Mouse (Mus musculus) midbrain, embryonic 12.5 days (tissue): ENCODE measurements at regions not wholly inside any gene's neighbourhood (a gene's known extent, or its start where the extent isn't known, plus 50 kb on each side); places are given as distances from the start of the nearest gene placed in this dataset.

Experiments used
- ATAC-seq: fragments of 200-750 bp; cut with Nextera tagmentation; 2 replicates; pipeline ENCODE4 v1.8.0; 2017; ENCODE audit warnings: low read depth, moderate TSS enrichment, moderate library complexity; ENCODE audit not compliant: low FRiP score
- H3K27ac ChIP-seq: fragments of 300-500 bp; sonication (generic); replicated peaks from 2 replicates; pipeline ENCODE4 v1.5.1; 2016; ENCODE audit warnings: mild to moderate bottlenecking
- H3K27me3 ChIP-seq: fragments of 300-500 bp; sonication (generic); 2 replicates; pipeline ENCODE4 v1.6.1; 2016; ENCODE audit warnings: mild to moderate bottlenecking
- H3K36me3 ChIP-seq: fragments of 300-500 bp; sonication (generic); 2 replicates; pipeline ENCODE4 v1.6.1; 2016
- H3K4me1 ChIP-seq: fragments of 300-500 bp; sonication (generic); 2 replicates; pipeline ENCODE4 v1.6.1; 2016
- H3K4me2 ChIP-seq: fragments of 300-500 bp; sonication (generic); replicated peaks from 2 replicates; pipeline ENCODE4 v1.6.1; 2016; ENCODE audit warnings: mild to moderate bottlenecking, moderate library complexity
- H3K4me3 ChIP-seq: fragments of 300-500 bp; sonication (generic); 2 replicates; pipeline ENCODE4 v1.5.1; 2016; ENCODE audit warnings: mild to moderate bottlenecking
- H3K9ac ChIP-seq: fragments of 300-500 bp; sonication (generic); replicated peaks from 2 replicates; pipeline ENCODE4 v1.6.1; 2016; ENCODE audit warnings: mild to moderate bottlenecking, moderate library complexity
- H3K9me3 ChIP-seq: fragments of 300-500 bp; sonication (generic); 2 replicates; pipeline ENCODE4 v1.6.1; 2016; ENCODE audit warnings: mild to moderate bottlenecking
- WGBS: fragments of 180-500 bp; shearing (Covaris S2); methylation state at CpG from one replicate; pipeline ENCODE4 v1.1.7; 2016; 5-methylcytosine and 5-hydroxymethylcytosine counted together

DNA sequence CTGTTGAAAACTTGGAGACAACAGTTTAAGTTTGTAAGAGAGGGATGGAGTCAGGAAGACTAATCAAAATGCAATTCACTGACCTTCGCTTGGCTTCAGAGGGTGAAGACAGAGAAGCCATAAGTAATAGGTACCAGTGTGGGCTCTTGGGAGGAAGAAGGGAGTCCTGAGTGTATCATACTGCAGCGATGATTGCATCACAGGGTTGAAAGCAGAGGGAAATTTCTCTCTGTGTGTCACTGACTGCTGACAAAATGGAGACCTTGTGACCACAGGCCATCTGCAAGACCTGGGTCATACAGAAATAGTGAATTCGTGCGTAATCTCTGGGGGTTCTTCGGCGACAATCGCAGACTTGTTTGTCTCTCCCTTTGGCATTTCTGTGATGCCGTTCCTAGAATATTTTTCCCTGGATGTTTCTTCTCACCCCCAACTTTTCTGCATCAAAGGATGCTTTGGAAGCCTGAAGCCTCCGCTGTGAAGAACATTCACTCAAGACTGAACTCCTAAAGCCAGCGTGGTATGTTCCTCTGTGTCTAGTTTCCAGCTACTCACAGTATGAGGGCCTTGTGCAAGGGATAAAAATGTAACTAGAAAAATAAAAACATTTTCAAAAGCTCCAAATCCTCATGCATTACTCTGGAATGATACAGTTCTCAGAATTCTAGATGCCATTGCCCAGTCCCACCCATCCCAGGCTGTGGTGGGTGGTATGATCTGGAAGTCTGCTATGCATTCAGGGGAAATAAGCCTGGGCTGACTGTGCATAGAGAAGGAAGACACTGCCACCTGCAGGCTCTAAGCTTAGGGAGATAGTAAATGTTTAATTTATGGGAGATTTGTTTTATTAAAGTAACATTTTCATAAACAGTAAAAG, 139.8 kb upstream of the Slc24a5 start:
- Histone ChIP-seq H3K9ac (no peak overlapping the region), H3K27me3 (0 out of 2 replicates have a peak, but pooled peaks cover 5% of the 10 kb centered on the region), H3K4me3 (no peak overlapping the region), H3K4me2 (no peak overlapping the region), H3K4me1 (no peaks in the 10 kb centered on the region; the same call in 1 of the 2 replicates), H3K27ac (no peak overlapping the region), H3K9me3 (no peaks in the 10 kb centered on the region), H3K36me3 (no peaks in the 10 kb centered on the region)
- peak; percentile 71; the same call in 1 of the 2 replicates for ATAC-seq
- 88% methylated on average over 10 of the region's 10 CpGs for WGBS

DNA sequence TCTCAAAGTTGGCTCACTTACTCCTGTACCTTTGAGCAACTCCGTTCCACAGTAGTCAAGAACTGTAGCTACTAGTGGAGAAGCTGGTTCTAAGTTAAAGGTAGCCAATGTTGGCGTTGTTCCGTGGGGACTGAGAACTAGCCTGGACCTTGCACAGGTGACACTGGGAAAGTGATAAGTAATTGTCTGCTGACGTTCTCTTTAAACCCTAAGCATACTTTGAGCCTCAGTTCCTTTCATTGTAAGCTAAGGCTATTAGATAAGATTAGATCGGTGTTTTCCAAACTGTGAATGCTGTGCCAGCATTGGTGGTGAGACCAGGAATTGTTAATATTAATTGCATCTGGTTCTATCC, 139.2 kb upstream of the Slc24a5 start:
- no peak overlapping the region for H3K9ac ChIP-seq
- WGBS: 81% methylated on average over 5 of the region's 5 CpGs
- ATAC-seq: peak; percentile 30; the same call in 1 of the 2 replicates
- H3K27me3 ChIP-seq: 0 out of 2 replicates have a peak, but pooled peaks cover 5% of the 10 kb centered on the region
- no peaks in the 10 kb centered on the region; the same call in 1 of the 2 replicates for H3K4me1 ChIP-seq
- no peaks in the 10 kb centered on the region for H3K9me3 ChIP-seq
- no peak overlapping the region for H3K27ac ChIP-seq
- no peak overlapping the region for H3K4me3 ChIP-seq
- H3K36me3 ChIP-seq: no peaks in the 10 kb centered on the region
- no peak overlapping the region for H3K4me2 ChIP-seq

DNA sequence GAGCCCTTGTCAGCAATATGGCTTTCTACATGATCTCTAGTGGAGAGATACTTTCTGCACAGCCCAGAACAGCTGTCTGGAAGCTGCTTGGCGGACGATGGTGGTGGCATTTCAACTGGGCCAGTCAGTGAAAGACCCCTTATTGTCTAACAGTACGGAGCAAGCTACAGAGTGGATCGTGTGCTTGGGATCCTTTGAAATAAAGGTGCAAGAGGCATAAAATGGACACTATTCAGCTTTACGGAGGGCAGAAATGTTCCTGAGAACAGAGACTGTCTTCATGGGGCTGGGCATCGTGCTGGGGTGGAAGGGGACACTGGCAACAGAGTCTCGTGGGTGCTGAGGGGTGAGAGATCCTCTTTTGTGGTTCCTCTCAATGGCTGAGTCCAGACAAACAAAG, 137.2 kb upstream of the Slc24a5 start:
- 51% methylated on average over 7 of the region's 7 CpGs for WGBS
- H3K36me3 ChIP-seq: no peaks in the 10 kb centered on the region
- H3K27me3 ChIP-seq: 0 out of 2 replicates have a peak, but pooled peaks cover 5% of the 10 kb centered on the region
- no peak overlapping the region for H3K27ac ChIP-seq
- no peaks in the 10 kb centered on the region; the same call in 1 of the 2 replicates for H3K4me1 ChIP-seq
- H3K4me3 ChIP-seq: no peak overlapping the region
- no peak for ATAC-seq
- no peak overlapping the region for H3K9ac ChIP-seq
- H3K4me2 ChIP-seq: no peak overlapping the region
- no peaks in the 10 kb centered on the region for H3K9me3 ChIP-seq

DNA sequence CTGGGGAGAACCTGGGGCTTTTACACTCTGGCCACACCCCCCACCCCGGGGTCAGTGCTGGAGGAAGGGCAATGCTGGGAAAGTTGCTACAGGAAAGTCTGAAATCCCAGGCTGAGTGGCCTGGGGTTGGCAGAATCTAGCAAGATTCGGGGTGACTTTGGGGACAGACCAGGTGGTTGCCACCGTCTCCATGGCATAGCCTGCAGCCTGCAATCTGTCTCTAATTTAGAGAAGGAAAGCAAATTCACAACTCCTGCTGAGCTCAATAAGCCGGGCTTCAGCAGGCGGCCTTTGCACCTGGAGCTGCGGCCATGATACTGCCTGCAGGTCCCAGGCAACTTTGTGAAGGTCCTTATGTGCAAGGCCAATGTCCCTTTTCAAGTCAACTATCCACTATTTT, 135.4 kb upstream of the Slc24a5 start:
- Histone ChIP-seq H3K4me1 (no peaks in the 10 kb centered on the region; the same call in 1 of the 2 replicates), H3K36me3 (no peaks in the 10 kb centered on the region), H3K4me2 (no peak overlapping the region), H3K9me3 (no peaks in the 10 kb centered on the region), H3K27ac (no peak overlapping the region), H3K9ac (no peak overlapping the region), H3K4me3 (no peak overlapping the region), H3K27me3 (0 out of 2 replicates have a peak, but pooled peaks cover 5% of the 10 kb centered on the region)
- ATAC-seq: no peak
- WGBS: 62% methylated on average over 6 of the region's 6 CpGs

DNA sequence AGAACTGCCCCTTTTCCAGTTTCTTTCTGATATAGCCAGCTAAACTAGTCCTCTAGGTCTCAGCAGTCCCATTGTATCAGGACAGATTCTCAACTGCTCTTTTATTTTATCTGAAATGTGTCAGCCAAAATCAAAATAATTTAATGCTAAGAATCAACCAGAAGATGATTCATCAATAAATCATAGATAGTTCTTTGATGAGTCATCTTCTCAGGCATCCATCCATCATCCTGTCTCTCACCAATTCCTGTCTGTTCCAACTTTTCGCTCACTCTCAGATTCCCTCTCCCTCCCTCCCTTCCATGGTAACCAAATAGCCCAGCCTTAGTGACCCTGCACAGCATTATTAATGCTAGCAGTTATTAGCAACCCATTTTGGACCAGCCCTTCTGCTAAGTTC, 134.0 kb upstream of the Slc24a5 start:
- 93% methylated on average over 1 of the region's 1 CpGs for WGBS
- no peak overlapping the region for H3K9ac ChIP-seq
- no peak overlapping the region for H3K27ac ChIP-seq
- no peak overlapping the region for H3K4me3 ChIP-seq
- no peaks in the 10 kb centered on the region; the same call in 1 of the 2 replicates for H3K4me1 ChIP-seq
- 0 out of 2 replicates have a peak, but pooled peaks cover 5% of the 10 kb centered on the region for H3K27me3 ChIP-seq
- no peaks in the 10 kb centered on the region for H3K9me3 ChIP-seq
- no peak overlapping the region for H3K4me2 ChIP-seq
- no peak for ATAC-seq
- no peaks in the 10 kb centered on the region for H3K36me3 ChIP-seq

DNA sequence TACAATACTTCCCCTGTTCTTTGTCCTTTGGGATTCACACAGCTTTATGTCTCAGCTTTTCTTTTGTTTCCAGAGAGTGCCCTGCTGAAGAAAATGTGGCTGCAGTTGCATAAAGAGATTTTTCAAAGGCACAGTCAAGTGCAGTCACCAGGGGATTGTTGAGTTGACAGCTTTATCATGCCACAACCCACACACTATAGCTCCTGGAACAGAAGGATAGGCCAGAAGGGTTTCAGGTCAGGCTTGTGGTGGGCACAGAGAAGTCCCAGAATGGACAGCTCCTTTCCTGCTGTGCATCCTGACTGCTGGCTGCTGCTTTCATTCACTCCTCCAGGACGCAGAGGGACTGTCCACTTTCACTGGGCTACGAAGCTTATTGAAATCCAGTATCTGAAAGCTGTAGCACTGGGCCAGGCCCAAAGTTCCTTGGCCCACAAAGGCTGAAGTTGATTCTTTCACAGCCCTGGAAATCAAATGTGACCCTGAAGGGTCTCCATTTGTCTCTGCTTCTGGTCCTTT, 119.6 kb upstream of the Slc24a5 start:
- Histone ChIP-seq H3K27me3 (peaks cover 36% of the 10 kb centered on the region), H3K9me3 (no peaks in the 10 kb centered on the region), H3K27ac (peak overlapping the region; percentile 46; the same call in 1 of the 2 replicates), H3K4me2 (no peak overlapping the region), H3K9ac (no peak overlapping the region), H3K36me3 (no peaks in the 10 kb centered on the region), H3K4me1 (peaks cover 9% of the 10 kb centered on the region; the same call in 1 of the 2 replicates), H3K4me3 (no peak overlapping the region)
- WGBS: 55% methylated on average over 2 of the region's 2 CpGs
- no peak for ATAC-seq

DNA sequence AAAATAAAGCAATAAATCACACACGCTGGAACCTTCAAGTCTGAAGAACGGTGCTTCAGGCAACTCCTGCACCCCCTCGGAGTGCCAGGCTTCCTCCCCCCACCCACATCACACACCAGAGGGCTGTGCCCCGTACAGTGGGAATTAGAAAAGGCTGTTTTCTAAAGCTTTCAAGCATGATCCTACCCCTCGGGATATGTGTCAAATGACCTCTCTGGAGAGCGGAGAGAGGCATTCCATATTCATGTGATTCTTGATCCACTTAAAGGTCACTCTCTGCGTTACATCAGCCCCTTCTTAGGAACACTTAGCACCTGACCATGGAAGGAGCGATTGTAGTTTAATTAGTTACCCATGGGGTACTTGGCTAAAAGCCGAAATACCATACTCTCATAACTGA, 119.1 kb upstream of the Slc24a5 start:
- H3K4me1 ChIP-seq: peaks cover 9% of the 10 kb centered on the region; the same call in 1 of the 2 replicates
- H3K27me3 ChIP-seq: peaks cover 38% of the 10 kb centered on the region
- no peak overlapping the region for H3K4me2 ChIP-seq
- H3K27ac ChIP-seq: no peak overlapping the region
- 48% methylated on average over 9 of the region's 9 CpGs for WGBS
- H3K9ac ChIP-seq: no peak overlapping the region
- H3K9me3 ChIP-seq: no peaks in the 10 kb centered on the region
- ATAC-seq: no peak
- no peaks in the 10 kb centered on the region for H3K36me3 ChIP-seq
- no peak overlapping the region for H3K4me3 ChIP-seq

DNA sequence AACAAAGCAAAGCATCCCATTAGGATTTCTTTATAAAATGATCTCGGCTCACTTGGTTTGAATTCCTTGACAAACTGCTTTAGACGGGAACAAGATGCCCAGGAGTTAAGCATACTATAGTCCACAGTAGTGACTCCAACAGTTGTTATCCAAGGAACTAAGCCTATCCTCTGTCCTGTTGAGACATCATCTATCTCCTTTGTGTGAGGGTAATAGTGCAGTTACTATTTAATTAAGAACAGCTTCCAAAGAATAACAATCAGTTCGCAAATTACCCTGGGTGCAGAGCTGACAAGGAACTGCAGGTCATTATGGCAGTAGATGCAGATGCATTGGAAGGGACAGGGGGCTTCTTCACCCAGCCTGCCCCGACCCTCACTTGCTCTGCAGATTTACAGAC, 115.7 kb upstream of the Slc24a5 start:
- peaks cover 14% of the 10 kb centered on the region; the same call in 1 of the 2 replicates for H3K4me1 ChIP-seq
- ATAC-seq: no peak
- peaks cover 40% of the 10 kb centered on the region for H3K27me3 ChIP-seq
- no peak overlapping the region for H3K4me2 ChIP-seq
- 51% methylated on average over 4 of the region's 4 CpGs for WGBS
- no peak overlapping the region for H3K4me3 ChIP-seq
- no peak overlapping the region for H3K9ac ChIP-seq
- no peak overlapping the region for H3K27ac ChIP-seq
- no peaks in the 10 kb centered on the region for H3K9me3 ChIP-seq
- no peaks in the 10 kb centered on the region for H3K36me3 ChIP-seq

DNA sequence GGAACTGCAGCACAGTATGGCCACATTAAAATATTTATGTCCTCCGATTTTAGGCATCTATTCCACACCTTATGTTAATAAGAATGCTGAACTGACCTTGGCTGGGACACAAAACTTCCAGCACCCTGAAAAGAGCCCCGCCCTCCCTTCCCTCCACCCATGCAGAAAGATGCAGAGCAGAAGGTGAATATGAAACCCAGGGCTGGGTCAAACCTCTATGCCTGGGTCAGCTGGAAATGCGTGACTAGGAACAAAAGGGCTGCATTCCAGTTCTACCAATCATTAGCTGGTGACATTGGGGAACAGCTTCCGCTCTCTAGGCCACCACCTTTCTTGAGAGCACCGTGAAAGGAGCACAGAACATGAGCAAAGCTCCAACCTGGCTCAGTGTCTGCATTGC, 114.9 kb upstream of the Slc24a5 start:
- WGBS: 76% methylated on average over 5 of the region's 5 CpGs
- H3K27me3 ChIP-seq: peaks cover 42% of the 10 kb centered on the region
- no peak overlapping the region for H3K4me3 ChIP-seq
- no peak overlapping the region for H3K4me2 ChIP-seq
- no peak overlapping the region for H3K9ac ChIP-seq
- no peak overlapping the region for H3K27ac ChIP-seq
- H3K4me1 ChIP-seq: peaks cover 14% of the 10 kb centered on the region; the same call in 1 of the 2 replicates
- no peaks in the 10 kb centered on the region for H3K36me3 ChIP-seq
- ATAC-seq: no peak
- no peaks in the 10 kb centered on the region for H3K9me3 ChIP-seq

DNA sequence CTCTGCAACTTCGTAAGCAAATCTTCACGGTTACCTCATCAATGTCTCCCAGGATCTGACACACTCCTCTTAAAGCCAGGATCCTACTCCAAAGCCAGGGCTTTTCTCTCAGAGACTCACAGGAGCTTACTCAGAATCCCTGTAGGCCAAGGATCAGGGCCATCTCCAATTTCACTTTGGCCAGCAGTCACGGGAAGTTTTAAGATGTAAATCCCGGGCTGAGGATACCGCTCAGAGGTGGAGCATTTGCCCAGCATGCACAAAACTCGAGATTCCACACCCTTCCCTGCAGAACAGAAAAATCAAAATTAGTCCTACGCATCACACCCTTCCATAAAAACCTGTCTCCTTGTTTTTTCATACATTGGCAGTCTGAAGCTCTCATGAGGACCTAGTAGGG, 112.1 kb upstream of the Slc24a5 start:
- H3K9ac ChIP-seq: no peak overlapping the region
- peaks cover 30% of the 10 kb centered on the region for H3K27me3 ChIP-seq
- no peaks in the 10 kb centered on the region for H3K36me3 ChIP-seq
- H3K27ac ChIP-seq: no peak overlapping the region
- H3K4me3 ChIP-seq: no peak overlapping the region
- WGBS: 26% methylated on average over 7 of the region's 7 CpGs
- no peak for ATAC-seq
- no peak overlapping the region for H3K4me2 ChIP-seq
- H3K4me1 ChIP-seq: peaks cover 5% of the 10 kb centered on the region; the same call in 1 of the 2 replicates
- H3K9me3 ChIP-seq: no peaks in the 10 kb centered on the region

DNA sequence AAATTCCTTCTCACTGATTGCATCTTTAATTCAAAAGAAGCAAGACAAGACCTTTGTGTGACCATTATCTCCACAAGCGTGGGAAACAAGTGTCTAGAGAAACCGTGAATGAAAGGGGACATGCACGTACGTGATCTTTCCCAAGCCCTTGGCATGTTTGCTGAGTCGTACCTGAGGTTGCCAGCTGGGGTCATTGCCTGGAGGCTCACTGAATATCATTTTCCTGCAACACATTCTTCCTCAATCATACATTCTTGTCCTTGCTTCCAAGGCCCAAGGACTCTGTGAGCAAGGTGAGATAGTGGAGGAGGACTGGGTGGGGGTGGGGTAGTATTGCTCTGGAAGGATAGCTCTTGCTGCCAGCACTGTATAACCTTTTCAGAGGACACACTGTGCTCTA, 108.5 kb upstream of the Slc24a5 start:
- Histone ChIP-seq H3K9ac (no peak overlapping the region), H3K9me3 (no peaks in the 10 kb centered on the region), H3K4me2 (no peak overlapping the region), H3K4me1 (peaks cover 5% of the 10 kb centered on the region; the same call in 1 of the 2 replicates), H3K36me3 (no peaks in the 10 kb centered on the region), H3K27me3 (0 out of 2 replicates have a peak, but pooled peaks cover 11% of the 10 kb centered on the region), H3K27ac (no peak overlapping the region), H3K4me3 (no peak overlapping the region)
- no peak for ATAC-seq
- 90% methylated on average over 5 of the region's 5 CpGs for whole genome bisulfite sequencing
